Mouse (Mus musculus) left cerebral cortex, adult 18-20 months (tissue): ENCODE measurements at regions not wholly inside any gene's neighbourhood (a gene's known extent, or its start where the extent isn't known, plus 50 kb on each side); places are given as distances from the start of the nearest gene placed in this dataset.

Experiments
- DNase-seq, 2 experiments: peaks; one replicate each; pipeline ENCODE4 v3.0.0; 2021 to 2022; ENCODE audit warnings: low spot score in 2 of 2, mixed read lengths in 1 of 2

GRCm38 (mm10) chr13:5769283-5770260 is 91.7 kb upstream of the Klf6 start:
- no peak for DNase-seq

- DNase-seq = no peak
These were observed 87.5 kb upstream of the Klf6 start for GRCm38 (mm10) chr13:5773811-5774210.

- DNase-seq = no peak
These were observed 82.7 kb upstream of the Klf6 start for GRCm38 (mm10) chr13:5778443-5779171.

- no peak for DNase-seq
These were observed 81.9 kb upstream of the Klf6 start for GRCm38 (mm10) chr13:5779410-5779809.

- DNase-seq = no peak
These were observed 78.7 kb upstream of the Klf6 start for GRCm38 (mm10) chr13:5782540-5782939.

GRCm38 (mm10) chr13:5787114-5787513 is 74.2 kb upstream of the Klf6 start:
- DNase-seq = no peak

- DNase-seq = no peak
These were observed 72.0 kb upstream of the Klf6 start for GRCm38 (mm10) chr13:5789302-5789701.

- DNase-seq = no peak
These were observed 59.2 kb upstream of the Klf6 start for GRCm38 (mm10) chr13:5802079-5802478.

- DNase-seq = no peak
These were observed 58.5 kb upstream of the Klf6 start for GRCm38 (mm10) chr13:5802826-5803225.

- DNase-seq = no peak
These were observed 57.5 kb upstream of the Klf6 start for GRCm38 (mm10) chr13:5803540-5804380.

- no peak for DNase-seq
These were observed 56.8 kb upstream of the Klf6 start for GRCm38 (mm10) chr13:5804381-5804941.

GRCm38 (mm10) chr13:5808380-5808779 is 52.9 kb upstream of the Klf6 start:
- DNase-seq = no peak
